Mouse (Mus musculus) midbrain, embryonic 14.5 days (tissue): ENCODE data around the gene Pim1. TPM values are rescaled to one million over a fixed set of nuclear protein-coding genes. Genes with fewer than 3 reads are reported as not detected.

Source experiments
- ATAC-seq: fragments of 200-750 bp; cut with Nextera tagmentation; 2 replicates; pipeline ENCODE4 v1.8.0; 2017; ENCODE audit warnings: moderate number of reproducible peaks, moderate library complexity; ENCODE audit not compliant: low FRiP score, low TSS enrichment
- DNase-seq: peaks from one replicate; pipeline ENCODE4 v3.0.0-alpha.2; 2015
- H3K27ac ChIP-seq: fragments of 300-500 bp; sonication (generic); replicated peaks from 2 replicates; pipeline ENCODE4 v1.5.1; 2014; ENCODE audit warnings: mild to moderate bottlenecking, low read depth, low read length, moderate library complexity
- H3K27me3 ChIP-seq: fragments of 300-500 bp; sonication (generic); 2 replicates; pipeline ENCODE4 v1.6.1; 2014; ENCODE audit warnings: low read length, control low read depth, mixed read lengths; ENCODE audit not compliant: control insufficient read depth, insufficient read depth
- H3K36me3 ChIP-seq: fragments of 300-500 bp; sonication (generic); 2 replicates; pipeline ENCODE4 v1.6.1; 2014; ENCODE audit warnings: low read length, control low read depth; ENCODE audit not compliant: control insufficient read depth, insufficient read depth
- H3K4me1 ChIP-seq: fragments of 300-500 bp; sonication (generic); 2 replicates; pipeline ENCODE4 v1.6.1; 2014; ENCODE audit warnings: mild to moderate bottlenecking, antibody characterized with exemption, low read length, control low read depth; ENCODE audit not compliant: control insufficient read depth, insufficient read depth
- H3K4me2 ChIP-seq: fragments of 300-500 bp; sonication (generic); 2 replicates; pipeline ENCODE4 v1.6.1; 2014; ENCODE audit warnings: mild to moderate bottlenecking, low read length, moderate library complexity
- H3K4me3 ChIP-seq: fragments of 300-500 bp; sonication (generic); replicated peaks from 2 replicates; pipeline ENCODE4 v1.5.1; 2014; ENCODE audit warnings: low read depth, low read length
- H3K9ac ChIP-seq: fragments of 300-500 bp; sonication (generic); replicated peaks from 2 replicates; pipeline ENCODE4 v1.6.1; 2014; ENCODE audit warnings: mild to moderate bottlenecking, low read length, moderate library complexity
- H3K9me3 ChIP-seq: fragments of 300-500 bp; sonication (generic); 2 replicates; pipeline ENCODE4 v1.6.1; 2016; ENCODE audit warnings: low read length, control low read depth, mixed read lengths; ENCODE audit not compliant: control insufficient read depth
- WGBS: fragments of 180-500 bp; shearing (Covaris S2); extraction: QIAGEN DNeasy Blood & Tissue Kit; methylation state at CpG from one replicate; pipeline ENCODE4 v1.1.7; 2014; 5-methylcytosine and 5-hydroxymethylcytosine counted together
- polyA plus RNA-seq: library from polyadenylated mRNA; unstranded; fragments of >200 nt; fragmentation: Nextera tagmentation; extraction: Ambion mirVana; gene quantifications from 2 replicates; pipeline ENCODE4 v1.2.1, GENCODE M21; 2014

Gene Pim1
- polyA plus RNA-seq, 1 experiment from 2014 or later = 10.3 TPM

DNA sequence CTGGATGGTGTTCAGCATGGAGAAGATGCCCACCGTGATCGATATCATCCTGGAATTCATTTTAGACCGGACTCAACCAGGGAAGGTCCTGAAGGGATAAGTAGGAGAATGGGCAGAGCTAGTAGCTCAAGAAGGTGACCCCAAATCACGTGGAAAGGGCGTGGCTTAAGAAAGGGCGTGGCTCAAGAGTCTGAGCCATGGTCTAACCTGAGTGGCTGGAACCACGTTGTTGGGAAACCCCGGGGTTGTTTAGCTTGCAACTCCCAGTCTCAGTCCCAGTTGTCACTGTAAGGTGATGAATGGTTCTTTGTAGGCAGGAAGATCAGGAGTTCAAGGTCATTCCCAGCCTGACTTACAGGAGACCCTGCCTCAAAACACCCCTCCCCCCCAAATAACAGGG lies 29.2 kb downstream of the Pim1 start:
- WGBS = 73% methylated on average over 8 of the region's 8 CpGs
- DNase-seq (no peak), ATAC-seq (no peak)
- Histone ChIP-seq H3K9me3 (no peaks in the 10 kb centered on the region), H3K27ac (no peak overlapping the region), H3K4me3 (no peak overlapping the region), H3K4me2 (no peak overlapping the region), H3K27me3 (no peaks in the 10 kb centered on the region), H3K9ac (no peak overlapping the region), H3K36me3 (no peaks in the 10 kb centered on the region), H3K4me1 (no peaks in the 10 kb centered on the region)

DNA sequence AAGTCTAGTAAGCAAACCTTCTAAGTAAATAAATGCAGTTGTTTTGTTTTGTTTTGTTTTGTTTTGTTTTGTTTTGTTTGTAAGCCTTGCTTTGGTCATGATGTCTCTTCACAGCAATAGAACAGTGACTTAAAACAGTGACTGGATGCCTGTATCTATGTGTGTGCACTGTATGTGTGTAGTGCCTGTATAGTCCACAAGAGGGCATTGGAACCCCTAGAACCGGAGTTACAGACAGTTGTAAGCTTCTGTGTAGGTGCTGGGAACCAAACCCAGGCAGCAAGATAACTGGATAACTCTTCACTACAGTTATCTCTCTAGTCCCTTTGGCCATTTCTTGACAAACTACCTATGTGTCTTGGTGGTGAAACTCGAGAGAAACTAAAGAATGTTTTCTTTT lies 35.1 kb downstream of the Pim1 start:
- no peak overlapping the region for H3K9ac ChIP-seq
- 88% methylated on average over 2 of the region's 2 CpGs for WGBS
- no peak for DNase-seq

DNA sequence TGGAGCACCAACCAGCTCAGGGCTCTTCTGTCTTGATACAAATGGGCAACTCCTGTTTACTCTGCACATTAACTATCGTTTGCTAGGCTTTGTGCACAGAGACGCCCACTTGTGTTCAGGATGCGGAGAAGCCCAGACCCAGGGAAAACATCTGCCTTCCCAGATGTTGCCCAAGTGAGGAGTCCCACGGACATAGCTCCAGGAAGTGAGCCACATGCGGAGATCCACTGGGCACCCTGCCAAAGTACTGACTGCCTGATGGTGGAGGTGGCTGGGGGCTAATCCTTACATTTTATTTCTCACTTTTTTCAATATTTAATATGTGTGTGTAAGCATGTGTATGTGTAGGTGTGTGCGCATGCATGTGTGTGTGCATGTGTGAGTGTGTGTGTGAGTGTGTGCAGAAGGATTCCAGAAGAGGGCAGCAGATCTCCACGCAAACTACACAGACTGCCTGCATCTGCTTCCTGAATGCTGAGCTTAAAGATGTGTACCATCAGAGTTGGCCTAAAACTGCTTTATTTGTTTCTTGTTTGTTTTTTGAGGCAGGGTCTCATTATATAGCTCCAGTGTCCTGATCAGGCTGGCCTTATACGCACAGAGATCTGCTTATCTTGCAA lies 38.1 kb downstream of the Pim1 start:
- DNase-seq (peak; percentile 17), ATAC-seq (no peak)
- H3K4me1 ChIP-seq = no peaks in the 10 kb centered on the region
- H3K9me3 ChIP-seq = peaks cover 3% of the 10 kb centered on the region; the same call in 1 of the 2 replicates
- H3K36me3 ChIP-seq = no peaks in the 10 kb centered on the region
- no peak overlapping the region for H3K4me3 ChIP-seq
- H3K9ac ChIP-seq = no peak overlapping the region
- 91% methylated on average over 8 of the region's 8 CpGs for WGBS
- no peaks in the 10 kb centered on the region for H3K27me3 ChIP-seq
- H3K4me2 ChIP-seq = no peak overlapping the region
- H3K27ac ChIP-seq = no peak overlapping the region

More for the DNA sequence above, 35.1 kb downstream of the Pim1 start:
- no peaks in the 10 kb centered on the region for H3K36me3 ChIP-seq
- H3K4me2 ChIP-seq = no peak overlapping the region
- no peak overlapping the region for H3K4me3 ChIP-seq
- peaks cover 3% of the 10 kb centered on the region; the same call in 1 of the 2 replicates for H3K9me3 ChIP-seq
- H3K27me3 ChIP-seq = no peaks in the 10 kb centered on the region
- no peaks in the 10 kb centered on the region for H3K4me1 ChIP-seq
- ATAC-seq = no peak
- no peak overlapping the region for H3K27ac ChIP-seq

DNA sequence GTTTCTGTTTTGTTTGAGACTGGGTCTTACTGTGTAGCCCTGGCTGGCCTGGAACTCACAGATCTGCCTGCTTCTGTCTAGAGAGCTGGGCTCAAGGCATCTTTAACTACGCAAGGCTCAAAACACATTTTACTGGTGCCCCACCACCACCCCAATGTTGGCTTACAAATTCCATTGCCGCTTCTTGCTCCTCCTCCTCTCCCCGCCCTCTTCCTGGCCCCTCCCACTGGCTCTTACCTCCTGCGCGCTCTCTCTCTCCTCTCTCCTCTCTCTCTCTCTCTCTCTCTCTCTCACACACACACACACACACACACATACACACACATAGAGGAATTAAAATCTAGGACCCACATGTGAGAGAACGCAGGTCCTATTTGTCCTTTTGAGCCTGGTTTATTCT lies 40.0 kb downstream of the Pim1 start:
- H3K4me1 ChIP-seq = no peaks in the 10 kb centered on the region
- no peaks in the 10 kb centered on the region for H3K27me3 ChIP-seq
- H3K27ac ChIP-seq = no peak overlapping the region
- DNase-seq = no peak
- H3K36me3 ChIP-seq = no peaks in the 10 kb centered on the region
- H3K9ac ChIP-seq = no peak overlapping the region
- 84% methylated on average over 6 of the region's 6 CpGs for WGBS
- no peak overlapping the region for H3K4me3 ChIP-seq
- no peak overlapping the region for H3K4me2 ChIP-seq
- H3K9me3 ChIP-seq = peaks cover 3% of the 10 kb centered on the region; the same call in 1 of the 2 replicates
- ATAC-seq = no peak

DNA sequence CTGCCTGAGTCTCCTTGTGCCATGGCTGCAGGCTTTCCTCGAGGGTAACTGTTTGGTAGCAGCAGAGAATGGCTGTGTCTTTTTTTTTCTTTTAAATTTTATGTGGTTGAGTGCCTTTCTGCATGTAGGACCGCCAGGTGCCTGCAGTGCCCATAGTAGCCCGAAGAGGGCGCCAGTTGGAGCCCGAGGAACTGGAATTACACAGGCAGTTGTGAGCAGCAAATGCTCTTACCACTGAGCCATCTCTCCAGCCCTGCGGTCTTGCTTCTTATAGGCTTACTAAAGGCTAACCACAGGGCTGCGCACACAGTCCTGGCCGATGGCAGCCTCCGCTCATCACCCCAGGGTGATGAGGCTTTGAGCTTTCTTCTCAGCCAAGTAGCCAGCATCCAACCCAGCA lies 40.7 kb downstream of the Pim1 start:
- Histone ChIP-seq H3K36me3 (no peaks in the 10 kb centered on the region), H3K27me3 (no peaks in the 10 kb centered on the region), H3K4me3 (no peak overlapping the region), H3K9ac (no peak overlapping the region), H3K4me2 (no peak overlapping the region), H3K9me3 (no peaks in the 10 kb centered on the region), H3K4me1 (no peaks in the 10 kb centered on the region), H3K27ac (no peak overlapping the region)
- ATAC-seq = no peak
- 76% methylated on average over 9 of the region's 9 CpGs for WGBS
- no peak for DNase-seq

DNA sequence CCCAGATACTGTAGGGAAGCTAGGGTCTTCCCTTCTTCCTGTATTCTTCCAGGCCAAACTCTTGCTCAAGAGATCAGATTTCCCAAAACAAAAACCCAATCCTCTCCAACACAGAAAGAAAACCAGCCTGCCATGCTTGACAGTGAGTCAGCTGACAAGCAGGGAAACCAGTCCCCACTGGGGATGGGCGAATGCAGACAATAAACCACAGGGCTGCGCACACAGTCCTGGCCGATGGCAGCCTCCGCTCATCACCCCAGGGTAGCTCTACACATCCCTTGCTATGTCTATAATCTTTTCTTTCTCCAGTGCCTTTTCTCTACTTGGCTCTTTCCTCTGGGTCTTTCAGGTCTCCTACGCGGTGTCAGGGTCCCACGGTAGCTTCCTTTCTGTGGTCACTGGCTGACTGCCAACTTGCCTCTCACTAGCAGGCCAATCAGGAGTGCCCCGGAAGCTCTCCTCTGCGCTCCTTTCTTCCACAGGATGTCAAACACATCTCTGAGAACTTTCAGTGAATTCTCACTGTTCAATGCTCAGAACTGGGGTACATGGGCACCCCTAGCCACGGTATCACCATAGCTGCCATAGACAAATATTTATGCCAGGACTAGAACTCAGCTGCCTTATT lies 41.3 kb downstream of the Pim1 start:
- no peaks in the 10 kb centered on the region for H3K27me3 ChIP-seq
- H3K4me2 ChIP-seq = no peak overlapping the region
- no peak overlapping the region for H3K4me3 ChIP-seq
- no peaks in the 10 kb centered on the region for H3K4me1 ChIP-seq
- H3K9ac ChIP-seq = no peak overlapping the region
- H3K9me3 ChIP-seq = no peaks in the 10 kb centered on the region
- ATAC-seq (no peak), DNase-seq (peak; percentile 50)
- no peaks in the 10 kb centered on the region for H3K36me3 ChIP-seq
- 52% methylated on average over 10 of the region's 10 CpGs for WGBS
- no peak overlapping the region for H3K27ac ChIP-seq

DNA sequence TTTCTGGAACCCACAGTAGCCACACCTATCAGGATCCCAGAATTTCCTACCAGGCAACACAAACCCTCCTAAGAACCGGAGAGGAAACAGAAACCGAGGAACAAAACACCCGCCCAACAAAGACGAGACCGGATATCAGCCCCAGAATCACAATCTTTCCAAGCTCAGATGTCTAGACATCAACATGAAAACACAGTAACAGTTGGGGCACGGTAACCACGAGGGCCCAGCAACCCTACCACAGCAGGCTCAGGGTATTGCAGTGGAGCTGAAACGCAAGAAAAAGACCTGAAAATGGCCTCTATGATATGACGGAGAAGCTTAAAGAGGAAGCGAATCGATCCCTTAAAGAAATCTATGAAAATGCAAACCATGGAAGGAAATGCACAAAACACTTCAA lies 43.3 kb downstream of the Pim1 start:
- no peak for DNase-seq
- no peak for ATAC-seq
- H3K9me3 ChIP-seq = no peaks in the 10 kb centered on the region
- no peak overlapping the region for H3K27ac ChIP-seq
- no peak overlapping the region for H3K9ac ChIP-seq
- H3K4me2 ChIP-seq = no peak overlapping the region
- WGBS = 94% methylated on average over 11 of the region's 11 CpGs
- no peak overlapping the region for H3K4me3 ChIP-seq
- no peaks in the 10 kb centered on the region for H3K27me3 ChIP-seq
- H3K36me3 ChIP-seq = no peaks in the 10 kb centered on the region
- H3K4me1 ChIP-seq = no peaks in the 10 kb centered on the region

DNA sequence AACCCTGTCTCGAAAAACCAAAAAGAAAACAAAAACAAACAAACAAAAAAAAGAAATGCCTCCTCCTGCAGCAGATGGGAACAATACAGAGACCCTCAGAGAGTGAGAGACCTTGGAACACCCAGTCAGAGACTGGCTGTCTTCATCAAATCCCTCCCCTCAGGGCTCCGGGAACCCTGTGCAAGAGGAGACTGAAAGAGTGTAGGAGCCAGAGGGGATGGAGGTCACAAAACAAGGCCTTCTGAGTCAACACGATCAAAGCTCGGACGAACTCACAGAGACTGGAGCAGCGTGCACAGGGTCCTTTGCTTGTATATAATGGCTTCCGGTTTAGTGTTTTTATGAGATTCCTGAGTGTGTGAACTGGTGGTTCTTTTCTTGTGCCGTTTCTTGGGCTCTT lies 49.9 kb downstream of the Pim1 start:
- Histone ChIP-seq H3K9ac (no peak overlapping the region), H3K4me3 (no peak overlapping the region), H3K27ac (no peak overlapping the region), H3K4me2 (no peak overlapping the region), H3K4me1 (no peaks in the 10 kb centered on the region), H3K36me3 (no peaks in the 10 kb centered on the region), H3K9me3 (no peaks in the 10 kb centered on the region), H3K27me3 (no peaks in the 10 kb centered on the region)
- no peak for DNase-seq
- ATAC-seq = no peak
- 90% methylated on average over 8 of the region's 8 CpGs for WGBS

DNA sequence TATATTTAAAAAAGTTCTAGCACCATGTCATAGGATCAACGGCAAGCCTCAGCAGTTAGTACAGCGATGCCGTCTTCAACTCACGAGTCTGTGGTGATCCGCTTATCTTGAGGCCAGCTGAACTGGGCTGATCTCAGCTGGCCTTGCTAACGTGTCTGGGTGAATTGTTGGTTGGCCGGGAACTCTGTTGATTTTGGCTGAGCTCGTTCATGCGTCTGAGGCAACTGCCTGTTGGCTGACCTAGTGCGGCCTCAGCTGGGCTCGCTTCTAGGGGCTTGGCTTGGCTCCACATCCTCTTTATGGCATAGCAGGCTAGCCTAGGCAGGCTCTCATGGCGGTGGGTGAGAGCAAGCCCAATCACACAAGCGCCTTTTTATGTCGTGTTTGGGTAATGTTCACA lies 50.9 kb downstream of the Pim1 start:
- no peaks in the 10 kb centered on the region for H3K36me3 ChIP-seq
- no peak overlapping the region for H3K4me2 ChIP-seq
- no peaks in the 10 kb centered on the region for H3K9me3 ChIP-seq
- H3K27me3 ChIP-seq = no peaks in the 10 kb centered on the region
- H3K4me1 ChIP-seq = no peaks in the 10 kb centered on the region
- DNase-seq (peak; percentile 37), ATAC-seq (no peak)
- no peak overlapping the region for H3K27ac ChIP-seq
- 77% methylated on average over 14 of the region's 14 CpGs for WGBS
- H3K9ac ChIP-seq = no peak overlapping the region
- no peak overlapping the region for H3K4me3 ChIP-seq
